Mouse (Mus musculus) layer of hippocampus, postnatal 14 days (tissue): ENCODE measurements around the gene Tedc1. TPM values are rescaled to one million over a fixed set of nuclear protein-coding genes. Genes with fewer than 3 reads are reported as not detected.

Experiments
- DNase-seq, 2 experiments: peaks; one replicate each; pipeline ENCODE4 v3.0.0; 2021 to 2022; ENCODE audit warnings: low spot score in 2 of 2, mixed read lengths in 1 of 2
- total RNA-seq, 2 experiments: library from RNA; stranded (reverse); gene quantifications; 2 replicates each; pipeline ENCODE4 v1.2.3; 2021

Gene Tedc1
- total RNA-seq, 2 experiments from 2014 or later = 2.3 to 2.7 TPM

DNA sequence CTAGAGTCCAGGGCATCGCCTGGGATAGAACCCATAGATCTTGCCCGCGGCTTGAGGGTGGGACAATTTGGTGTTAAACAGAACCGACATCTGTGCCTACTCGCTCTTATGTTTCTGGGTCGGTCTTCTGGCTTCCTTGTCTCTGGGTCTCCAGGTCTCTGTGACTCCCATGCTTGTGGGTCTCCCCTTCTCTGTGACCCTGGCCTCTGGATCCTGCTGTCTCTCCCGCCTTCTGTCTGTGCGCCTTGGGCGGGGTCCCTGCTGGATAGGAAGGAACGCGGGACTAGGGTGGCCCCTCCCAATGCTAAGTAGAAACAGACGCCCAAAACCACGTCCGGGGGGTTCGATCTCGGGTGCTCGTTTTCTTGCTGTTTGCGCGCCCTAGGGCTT, 4.0 kb upstream of the Tedc1 start:
- no peak for DNase-seq

DNA sequence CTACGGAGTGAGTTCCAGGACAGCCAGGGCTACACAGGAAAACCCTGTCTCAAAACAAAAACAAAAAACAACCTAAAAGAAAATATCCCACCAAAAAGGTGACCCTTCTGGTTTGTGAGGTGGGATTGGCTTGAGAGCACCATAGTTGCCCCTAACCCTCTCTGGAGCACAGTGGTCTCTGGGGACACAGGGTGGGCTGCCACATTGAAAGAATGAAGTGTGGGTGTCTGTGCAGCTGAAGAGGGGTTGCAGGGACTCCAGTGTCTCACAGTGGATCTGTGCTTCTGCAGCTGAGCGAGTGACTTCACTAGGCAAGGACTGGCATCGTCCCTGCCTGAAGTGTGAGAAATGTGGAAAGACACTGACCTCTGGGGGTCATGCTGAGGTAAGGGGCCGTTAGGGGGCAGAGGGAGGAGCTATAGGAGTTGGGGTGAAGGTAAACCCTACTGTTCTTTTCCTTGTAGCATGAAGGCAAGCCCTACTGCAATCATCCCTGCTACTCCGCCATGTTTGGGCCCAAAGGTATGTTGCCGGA, 3.2 kb upstream of the Tedc1 start:
- no peak for DNase-seq

DNA sequence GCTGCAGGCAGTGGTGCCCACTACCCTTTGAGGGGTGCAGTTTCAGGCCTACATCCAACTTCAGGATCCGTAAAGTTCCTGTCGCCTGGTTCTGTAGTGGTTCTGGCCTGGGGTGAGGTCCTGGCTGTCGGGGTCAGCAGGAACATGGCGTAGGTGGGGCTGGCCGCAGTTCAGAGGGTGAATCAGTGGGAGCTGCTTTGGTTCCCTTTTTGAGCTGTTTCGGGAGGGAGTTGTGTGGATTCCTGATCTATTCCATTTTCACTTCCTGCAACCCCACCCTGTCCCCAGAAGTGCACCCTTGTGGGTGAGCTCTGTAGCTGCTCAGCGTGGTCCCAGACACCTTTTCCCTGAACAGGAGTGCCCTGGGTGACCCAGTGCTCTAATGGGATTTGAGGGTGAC, 2.2 kb upstream of the Tedc1 start:
- no peak for DNase-seq

DNA sequence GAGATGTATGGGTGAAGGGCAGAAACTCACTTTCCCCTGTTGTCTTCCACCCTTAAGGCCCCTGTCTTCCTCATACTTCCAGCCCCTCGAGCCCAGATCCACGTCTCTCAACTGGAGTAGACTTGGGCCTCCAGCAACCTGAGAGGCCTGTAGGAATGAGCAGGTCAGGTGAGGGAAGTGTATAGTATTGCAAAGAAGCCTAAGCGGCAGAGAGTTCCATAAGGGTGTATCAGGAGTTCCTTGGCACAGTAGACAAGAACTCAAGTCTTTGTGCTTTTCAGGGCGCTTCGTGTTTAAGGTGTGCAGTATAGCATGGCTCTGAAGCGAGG, 1.5 kb upstream of the Tedc1 start:
- no peak for DNase-seq

DNA sequence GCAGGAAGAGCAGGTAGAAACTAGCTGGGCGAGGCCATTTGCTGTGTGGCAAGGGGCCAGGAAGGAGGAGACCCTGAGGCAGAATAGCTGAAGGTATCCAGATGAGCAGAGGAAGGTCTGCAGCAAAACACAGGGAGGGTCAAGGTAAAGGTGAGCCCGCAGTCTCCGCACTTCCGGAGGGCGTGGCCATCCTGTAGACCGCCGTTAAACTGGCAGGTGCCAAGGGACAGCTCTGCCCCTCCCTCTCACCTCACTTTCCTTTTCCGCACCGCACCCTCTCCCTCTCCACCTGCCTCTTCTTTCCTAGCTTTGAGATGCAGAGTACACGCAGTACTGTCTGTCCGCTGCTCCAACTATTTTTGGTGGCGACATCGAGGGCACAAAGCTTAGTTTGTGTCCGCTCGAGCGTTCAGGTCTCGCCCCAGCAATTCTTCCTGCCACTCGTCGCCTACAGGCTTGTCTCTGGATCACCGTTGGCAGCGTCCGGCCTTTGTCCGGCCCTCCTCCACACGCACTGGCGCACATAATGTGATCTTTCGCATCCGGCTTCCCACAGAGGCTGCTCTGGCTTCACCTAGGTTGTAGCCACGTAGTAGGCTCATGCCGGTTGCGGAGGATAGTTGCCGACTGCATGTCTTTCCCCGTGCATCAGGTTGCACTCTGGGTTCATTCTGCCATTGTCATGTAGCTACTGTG, 997 bp upstream of the Tedc1 start:
- DNase-seq = no peak

DNA sequence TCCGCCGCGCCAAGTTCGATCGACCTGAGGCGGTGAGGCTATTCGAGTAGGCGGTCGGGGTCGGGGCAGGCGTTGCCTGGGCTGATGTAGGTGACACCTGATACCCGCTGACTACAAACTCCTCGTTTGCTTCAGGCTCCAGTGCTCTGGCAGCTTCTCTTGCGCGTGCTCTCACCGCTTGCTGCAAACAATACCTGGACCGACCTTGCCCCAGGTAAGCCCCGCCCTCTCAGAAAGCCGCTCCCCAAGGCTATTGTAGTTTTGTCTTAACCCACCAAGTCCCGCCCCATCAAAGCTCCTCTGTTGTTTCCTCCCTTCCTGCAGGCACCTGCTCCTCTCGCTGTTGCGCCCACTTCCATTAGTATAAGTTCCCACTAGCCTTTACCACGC, 314 bp downstream of the Tedc1 start:
- no peak for DNase-seq

DNA sequence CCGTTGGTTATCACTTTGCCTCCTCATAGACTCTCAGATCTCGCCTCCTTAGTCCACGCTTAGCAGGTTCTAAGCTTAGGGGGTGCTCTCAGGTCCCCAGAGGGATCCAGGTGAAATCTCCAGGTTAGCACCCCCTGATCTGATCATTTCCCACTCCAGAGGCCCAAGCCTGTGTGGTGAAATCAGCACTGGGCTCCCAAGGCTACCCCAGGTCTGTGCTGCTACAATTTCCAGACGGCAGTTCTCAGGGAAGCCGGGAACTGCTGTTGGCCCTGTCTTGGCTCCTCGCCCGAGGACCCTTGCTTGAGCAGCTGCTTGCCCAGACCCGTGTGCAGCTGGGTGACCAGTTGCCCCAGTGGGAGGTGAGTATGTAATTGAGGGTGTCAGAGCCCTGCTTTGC, 781 bp downstream of the Tedc1 start:
- DNase-seq = no peak

DNA sequence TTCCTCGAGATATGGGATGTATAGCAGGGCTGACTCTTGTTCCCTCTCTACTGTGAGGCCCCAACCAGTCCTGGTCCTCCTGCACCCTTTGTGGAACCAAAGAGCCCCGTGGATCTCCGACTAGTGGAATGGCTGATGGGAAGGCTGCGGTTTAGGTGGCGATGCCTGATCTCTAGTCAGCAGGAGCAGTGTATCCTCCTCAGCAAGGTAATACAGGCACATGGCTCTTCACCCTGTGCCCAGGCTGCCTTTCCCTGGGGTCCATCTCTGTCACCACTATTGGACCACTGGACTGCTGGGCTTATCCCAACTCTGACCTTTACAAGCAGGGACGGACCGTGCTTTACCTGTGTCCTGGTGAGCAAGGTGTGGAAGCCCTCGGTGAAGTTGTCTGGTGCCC, 1.3 kb downstream of the Tedc1 start:
- DNase-seq = no peak

DNA sequence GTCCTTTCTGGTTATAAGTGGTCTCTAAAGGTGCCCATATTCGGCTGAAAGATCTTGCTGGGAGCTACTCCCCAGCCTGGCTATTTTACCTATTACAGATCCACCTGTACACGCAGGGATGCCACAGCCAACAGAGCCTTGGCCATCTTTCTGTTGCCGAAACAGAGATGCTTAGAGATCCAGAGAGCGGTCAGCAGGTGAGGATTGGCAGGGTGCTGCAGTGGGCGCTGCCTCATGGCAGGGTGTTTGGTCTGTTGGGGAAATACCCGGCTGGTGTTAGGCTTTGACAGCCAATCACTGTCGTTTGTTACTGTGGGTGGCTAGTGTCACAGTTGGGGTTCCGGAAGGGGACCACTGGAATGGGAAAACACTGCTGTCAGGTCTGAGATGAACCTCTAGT, 1.8 kb downstream of the Tedc1 start:
- DNase-seq = no peak

DNA sequence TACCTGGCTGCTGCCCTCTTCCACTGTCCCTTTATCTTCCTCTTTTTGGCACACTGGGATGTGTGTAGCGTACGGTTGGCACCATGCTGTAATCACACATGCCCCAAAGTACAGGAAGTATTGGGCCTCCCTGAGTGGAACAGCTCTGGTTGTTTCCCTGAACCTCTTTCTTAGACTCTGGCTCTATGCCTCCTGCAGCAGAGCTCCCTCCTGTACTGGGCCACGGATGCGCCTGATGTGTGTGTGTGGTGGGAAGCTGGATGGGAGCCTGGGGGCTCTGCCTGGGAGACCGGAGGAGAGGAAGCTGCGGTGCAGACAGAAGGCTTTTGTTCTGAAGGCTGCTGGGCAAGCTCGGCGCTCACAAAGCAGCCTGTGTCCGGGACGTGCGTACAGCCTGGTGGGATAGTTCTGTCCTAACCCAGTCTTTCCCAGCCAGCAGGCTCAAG, 7.4 kb downstream of the Tedc1 start:
- DNase-seq = peak in 1 of 2 experiments; percentile 75

DNA sequence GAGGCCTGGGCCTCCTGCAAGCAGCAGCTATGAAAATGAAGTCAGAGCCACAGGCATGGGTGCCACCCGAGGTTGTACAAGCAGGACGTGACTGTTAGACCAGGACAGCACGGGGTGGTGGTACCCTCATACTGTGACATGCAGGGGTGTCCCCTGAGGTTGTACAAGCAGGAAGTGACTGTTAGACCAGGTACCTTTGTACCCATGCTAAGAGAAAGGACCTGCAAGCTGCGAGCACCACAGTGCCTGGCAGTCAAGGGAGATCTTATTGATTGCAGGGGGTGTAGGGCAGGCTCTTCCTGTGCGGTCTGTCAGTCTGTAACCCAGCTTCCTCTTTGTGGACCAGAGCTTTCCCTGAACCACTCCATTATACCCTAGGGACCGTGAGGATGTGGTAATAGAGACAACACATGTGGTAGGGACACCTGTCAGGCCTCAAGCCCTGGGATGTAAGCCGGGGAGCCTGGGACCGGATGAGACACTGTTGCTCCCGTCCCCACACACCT, 11.9 kb downstream of the Tedc1 start:
- DNase-seq = no peak

DNA sequence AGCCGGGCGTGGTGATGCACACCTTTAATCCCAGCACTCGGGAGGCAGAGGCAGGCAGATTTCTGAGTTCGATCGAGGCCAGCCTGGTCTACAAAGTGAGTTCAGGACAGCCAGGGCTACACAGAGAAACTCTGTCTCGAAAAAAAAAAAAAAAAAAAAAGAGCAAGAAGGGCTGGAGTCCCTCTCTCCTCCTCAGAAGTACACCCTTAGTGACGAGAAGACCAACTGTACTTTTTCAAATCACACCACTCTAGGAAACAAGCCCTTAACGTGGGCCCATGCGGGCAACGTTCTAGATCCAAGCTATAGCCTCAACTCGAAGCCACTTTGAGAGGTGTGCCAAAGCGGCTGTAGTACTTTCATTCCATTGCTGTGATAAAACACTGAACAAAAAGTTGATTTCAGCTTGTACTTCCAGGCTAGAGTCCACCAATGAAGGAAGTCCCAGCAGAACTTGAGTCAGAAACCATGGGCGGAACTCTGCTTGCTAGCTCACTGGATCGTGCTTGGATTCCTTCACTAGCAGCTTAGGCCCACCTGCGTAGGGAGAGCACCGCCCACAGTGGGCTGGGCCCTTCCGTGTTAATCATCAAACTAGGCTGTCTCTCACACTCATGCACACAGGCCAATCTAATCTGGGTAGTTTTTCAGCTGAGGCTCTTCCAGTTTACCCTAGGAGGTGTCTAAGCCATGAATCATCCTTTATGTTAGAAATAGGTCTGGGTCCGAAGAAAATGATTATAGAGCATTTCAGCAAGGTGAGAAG, 20.9 kb downstream of the Tedc1 start:
- no peak for DNase-seq

DNA sequence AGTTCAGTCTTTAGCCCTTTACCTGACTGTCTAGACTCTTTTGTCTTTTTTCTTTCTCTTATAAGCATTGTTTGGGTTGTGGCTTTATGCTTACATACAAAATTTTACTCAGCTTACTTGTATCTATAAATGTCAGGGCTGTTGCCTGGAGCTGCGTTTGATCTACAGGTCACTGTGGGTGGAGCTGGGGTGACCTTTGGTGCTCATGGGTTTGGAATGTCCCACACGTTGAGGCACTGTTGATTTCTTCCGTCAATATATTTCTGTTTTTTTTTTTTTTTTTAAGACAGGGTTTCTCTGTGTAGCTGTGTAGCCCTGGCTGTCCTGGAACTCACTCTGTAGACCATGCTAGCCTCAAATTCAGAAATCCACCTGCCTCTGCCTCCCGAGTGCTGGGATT, 24.8 kb downstream of the Tedc1 start:
- DNase-seq = no peak

DNA sequence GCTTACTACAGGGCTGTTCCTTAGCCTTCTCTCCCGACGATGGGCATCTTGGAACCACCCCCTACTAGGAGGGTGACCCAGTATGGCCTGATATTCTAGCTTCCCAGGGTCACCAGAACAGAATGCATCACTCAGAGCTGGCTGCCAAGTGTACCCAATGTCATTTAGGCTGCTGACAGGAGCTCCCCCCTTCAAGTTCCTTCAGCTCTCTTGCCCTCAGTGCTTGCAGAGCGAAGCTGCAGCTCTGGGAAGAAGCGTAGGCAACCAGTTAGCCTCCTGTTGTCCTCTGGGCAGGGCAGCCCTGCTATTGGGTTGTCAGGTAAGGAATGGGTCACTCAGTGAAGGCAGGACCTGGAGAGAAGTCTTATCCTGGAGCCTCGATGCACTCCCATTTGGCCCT, 28.7 kb downstream of the Tedc1 start:
- no peak for DNase-seq

DNA sequence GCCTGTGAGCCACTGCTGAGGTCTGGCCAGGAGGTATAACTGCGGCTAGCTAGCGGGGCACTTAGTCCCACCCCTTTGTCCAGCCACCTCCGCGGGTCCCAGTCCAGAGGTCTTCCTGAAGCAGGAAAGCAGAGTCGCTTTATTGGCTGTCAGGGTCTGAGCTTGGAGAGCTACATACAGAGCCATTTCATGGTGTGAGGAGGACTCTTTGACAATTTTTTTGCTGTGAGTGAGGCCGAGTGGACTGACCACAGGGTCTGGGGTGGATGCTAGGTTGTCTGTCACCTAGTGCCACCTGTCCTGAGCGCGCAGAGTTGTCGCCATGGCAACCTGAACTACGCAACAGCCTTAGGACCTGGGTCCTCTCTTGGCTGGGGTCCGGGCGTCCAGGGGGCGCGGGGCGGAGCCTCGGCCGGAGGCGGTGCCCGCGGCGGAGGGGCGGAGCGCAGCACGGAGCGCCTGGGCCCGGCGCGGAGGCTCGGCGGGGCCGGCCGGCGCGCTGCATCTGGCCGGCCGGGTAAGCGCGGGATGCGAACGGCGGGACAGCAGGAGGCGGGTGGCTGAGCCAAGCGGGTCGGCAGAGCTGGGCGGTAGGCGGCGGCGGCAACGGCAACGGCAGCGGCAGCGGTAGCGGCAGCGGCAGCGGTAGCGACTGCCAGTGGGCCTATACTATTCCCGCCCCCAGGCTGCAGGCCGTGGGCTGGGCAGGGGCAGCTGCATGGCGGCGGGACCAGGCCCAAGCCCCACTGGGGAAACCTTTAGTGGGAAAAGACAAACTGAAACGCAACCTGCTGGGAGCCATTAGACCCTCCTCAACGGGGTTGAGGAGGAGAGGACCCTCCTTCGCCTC, 29.4 kb downstream of the Tedc1 start, which contains the start of gene Tmem121:
Gene Tmem121, plus strand, starts transcription at position 489 of the 850 bp plus-strand sequence.
- DNase-seq = peak in 1 of 2 experiments; percentile 54

DNA sequence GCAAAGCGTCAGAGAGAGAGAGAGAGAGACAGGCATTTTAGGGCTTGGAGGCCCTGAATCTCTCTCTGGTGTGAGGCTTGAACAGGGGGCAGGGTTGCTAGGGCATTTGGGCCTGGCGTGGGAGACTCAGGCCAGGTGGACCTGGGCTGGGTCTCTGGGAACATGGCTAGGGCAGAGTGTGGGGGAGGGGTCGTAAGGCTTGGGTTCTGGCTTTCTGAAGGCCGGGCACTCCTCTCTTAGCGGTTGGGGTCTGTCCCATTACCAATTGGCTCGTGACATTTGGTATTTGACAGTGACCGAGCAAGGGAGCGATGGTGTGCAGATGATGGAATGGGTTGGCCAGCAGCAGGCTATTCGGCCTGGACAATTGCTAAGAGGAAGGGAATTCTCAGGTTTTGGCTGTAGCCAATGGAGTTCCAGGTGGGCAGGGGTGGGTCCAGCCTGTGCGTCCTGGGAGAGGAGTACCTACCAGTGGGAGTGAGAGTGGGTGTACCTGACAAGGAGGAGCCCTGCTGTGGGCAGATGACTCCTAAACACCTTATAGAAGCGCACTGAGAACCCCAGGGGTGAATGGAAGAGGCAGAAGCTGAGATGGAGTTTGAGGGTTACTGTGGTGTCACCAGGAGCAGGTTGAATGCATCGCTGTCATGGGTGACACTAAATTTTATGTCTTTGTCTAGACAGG, 30.2 kb downstream of the Tedc1 start:
- DNase-seq = no peak

DNA sequence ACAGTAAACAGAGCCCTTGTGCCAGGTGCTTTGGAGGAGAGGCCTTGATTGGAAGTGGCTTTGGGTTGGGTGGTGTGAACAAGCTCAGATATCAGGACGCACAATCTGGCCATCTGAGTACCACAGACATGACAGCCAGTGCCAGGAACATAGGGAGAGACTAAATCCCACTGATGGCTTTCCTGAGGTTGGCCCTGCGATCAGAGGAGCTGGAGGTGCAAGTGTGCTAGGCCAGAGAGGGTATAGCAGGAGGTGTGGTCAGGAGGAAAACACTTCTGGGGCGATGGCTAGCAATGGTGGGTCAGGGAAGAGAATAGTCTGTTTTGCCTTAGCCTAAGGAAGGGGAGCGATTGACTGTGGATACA, 30.8 kb downstream of the Tedc1 start:
- no peak for DNase-seq

DNA sequence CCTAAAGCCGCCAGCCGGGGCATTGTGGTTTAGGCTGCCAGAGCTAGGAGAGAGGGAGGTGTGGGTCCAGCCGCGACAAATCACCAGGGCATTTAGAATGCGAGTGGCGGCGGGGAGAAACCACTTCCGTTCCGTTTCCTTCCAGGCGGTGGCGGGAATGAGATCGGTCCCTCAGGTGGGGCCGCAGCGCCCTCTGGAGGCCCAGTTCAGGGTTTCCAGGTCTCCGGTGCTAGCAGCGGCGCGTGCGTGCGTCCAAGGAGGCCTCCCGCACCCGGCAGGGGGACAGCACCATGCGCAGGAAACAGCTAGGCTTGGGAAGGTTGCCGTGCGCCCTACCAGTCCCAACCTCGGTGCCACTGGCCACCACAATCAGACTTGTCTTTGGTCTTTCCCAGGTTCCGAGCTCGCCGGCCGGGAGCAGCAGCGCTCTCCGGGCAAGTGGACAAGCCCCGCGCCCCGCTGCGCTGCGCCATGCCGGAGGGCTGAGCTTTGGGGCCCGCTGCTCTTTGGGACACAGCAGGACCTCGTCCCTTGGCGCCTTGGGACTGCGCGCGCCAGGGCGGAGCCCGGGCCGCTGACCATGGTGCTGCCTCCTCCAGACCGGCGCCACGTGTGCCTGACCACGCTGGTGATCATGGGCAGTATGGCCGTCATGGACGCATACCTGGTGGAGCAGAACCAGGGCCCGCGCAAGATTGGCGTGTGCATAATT, 31.5 kb downstream of the Tedc1 start:
- peak; percentile 91 to 93 for DNase-seq

DNA sequence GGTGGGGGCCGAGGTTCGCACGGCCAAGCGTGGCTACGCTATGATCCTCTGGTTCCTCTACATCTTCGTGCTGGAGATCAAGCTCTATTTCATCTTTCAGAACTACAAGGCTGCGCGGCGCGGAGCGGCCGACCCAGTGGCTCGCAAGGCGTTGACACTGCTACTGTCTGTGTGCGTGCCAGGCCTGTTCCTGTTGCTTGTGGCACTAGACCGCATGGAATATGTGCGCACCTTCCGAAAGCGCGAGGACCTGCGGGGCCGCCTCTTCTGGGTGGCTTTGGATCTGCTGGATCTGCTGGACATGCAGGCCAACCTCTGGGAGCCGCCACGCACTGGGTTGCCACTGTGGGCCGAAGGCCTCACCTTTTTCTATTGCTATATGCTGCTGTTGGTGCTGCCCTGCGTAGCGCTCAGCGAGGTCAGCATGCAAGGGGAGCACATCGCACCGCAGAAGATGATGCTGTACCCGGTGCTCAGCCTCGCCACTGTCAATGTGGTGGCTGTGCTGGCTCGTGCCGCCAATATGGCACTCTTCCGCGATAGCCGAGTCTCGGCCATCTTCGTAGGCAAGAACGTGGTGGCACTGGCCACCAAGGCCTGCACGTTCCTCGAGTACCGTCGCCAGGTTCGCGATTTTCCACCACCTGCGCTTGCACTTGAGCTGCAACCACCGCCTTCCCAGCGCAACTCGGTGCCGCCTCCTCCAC, 32.3 kb downstream of the Tedc1 start:
- no peak for DNase-seq

DNA sequence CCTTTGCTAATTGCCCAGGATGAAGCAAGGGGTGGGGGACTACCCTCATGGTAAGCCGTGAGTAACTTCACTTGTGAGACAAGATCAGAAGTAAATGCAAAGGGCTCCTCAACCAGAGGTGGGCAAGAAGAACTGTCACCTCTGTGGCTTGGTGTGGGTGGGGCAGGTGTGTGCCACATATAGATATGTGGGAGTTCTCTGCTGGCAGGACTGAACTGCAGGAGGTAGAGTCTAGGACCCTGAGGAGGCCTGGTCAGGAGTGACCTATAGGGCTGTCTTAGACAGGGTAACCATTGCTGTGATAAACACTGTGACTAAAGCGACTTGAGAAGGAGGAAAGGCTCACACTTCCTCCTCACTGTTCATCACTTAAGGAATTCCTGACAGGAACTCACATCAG, 37.2 kb downstream of the Tedc1 start:
- DNase-seq = no peak
